Mouse (Mus musculus) heart, postnatal 36 days (tissue): Measurements from ENCODE around the gene Zfp36l2. TPM values are rescaled to one million over a fixed set of nuclear protein-coding genes. Genes with fewer than 3 reads are reported as not detected.

Experiments
- DNase-seq, 2 experiments: peaks; one replicate each; pipeline ENCODE4 v3.0.0; 2021 to 2022
- intact Hi-C: fragments of 180-260 bp; cut with DNase I; formaldehyde crosslinking; loops from one replicate; pipeline ENCODE4 v1.15.1; 2025
- total RNA-seq, 2 experiments: library from RNA; stranded (reverse); gene quantifications; 2 replicates each; pipeline ENCODE4 v1.2.3; 2021

Gene Zfp36l2
- total RNA-seq, 2 experiments from 2014 or later, result 26.4 to 31.6 TPM

DNA sequence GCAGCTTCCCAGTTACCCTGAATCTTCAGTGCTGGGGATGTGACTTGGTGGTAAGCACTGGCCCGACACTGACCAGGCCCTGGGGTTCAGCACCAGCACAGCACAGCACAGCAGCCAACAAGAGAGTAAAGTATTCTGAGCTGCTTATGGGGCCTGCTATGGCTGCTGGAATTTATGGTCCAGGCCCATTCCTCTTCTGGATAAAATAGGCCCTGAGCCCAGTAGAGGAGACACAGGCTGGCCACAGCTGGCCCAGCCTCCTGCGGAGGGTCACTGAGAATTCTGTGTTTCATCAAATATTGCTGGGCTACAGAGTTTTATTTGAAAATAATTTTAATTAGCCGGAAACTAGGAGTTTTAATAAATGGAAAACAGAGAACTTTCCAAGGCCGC lies 7.8 kb downstream of the Zfp36l2 start:
- intact Hi-C loops, result loop anchor here (2.0 kb wide), 2 partner anchors 31 to 37 kb away; no protein-coding TSS in a partner anchor
- peak in 1 of 2 experiments; percentile 3 for DNase-seq

DNA sequence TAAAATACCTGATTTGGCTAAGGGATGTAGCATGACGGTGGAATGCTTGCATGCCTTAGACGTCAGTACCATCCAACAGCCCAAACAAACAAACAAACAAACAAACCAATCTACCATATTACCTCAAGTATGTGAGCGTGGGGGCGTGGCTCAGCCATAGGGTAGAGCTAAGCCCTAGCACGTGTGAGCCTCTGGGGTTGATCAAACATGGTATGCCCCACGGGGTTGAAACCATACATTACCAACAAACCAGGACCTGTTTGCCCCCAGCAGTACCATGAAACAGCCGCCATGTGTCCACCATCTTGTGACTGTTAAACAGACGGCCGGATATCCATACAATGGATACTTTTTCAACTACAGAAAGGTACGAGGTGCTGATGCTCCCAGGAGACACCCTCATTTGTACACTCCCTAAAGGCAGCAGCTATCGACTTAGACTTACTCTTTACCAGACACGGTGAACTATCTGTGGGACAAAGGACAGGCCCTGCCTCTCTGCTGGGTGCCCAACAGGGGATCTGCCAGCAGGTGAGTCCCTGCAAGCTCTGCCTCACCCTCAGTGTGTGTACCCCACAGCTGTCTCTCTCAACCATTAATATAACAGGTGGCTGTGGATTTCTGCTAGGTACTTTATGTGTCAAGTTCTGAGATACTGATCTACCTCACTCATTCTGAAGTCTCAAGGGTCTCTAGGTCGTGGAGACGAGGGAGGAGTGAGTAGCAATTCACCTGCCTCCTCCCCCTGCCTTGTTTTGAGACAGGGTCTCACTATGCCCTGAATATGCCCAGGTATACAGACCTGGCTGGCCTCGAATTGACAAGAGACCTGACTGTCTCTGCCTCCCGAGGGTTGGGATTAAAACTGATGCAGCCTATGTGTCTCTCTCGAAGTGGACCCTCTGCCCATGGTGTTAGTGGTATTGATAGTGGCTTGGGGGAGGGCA lies 8.4 kb downstream of the Zfp36l2 start:
- DNase-seq, result peak in 1 of 2 experiments; percentile 1
- intact Hi-C loops, result loop anchor here (2.0 kb wide), 1 partner anchor 30 kb away; no protein-coding TSS in a partner anchor

DNA sequence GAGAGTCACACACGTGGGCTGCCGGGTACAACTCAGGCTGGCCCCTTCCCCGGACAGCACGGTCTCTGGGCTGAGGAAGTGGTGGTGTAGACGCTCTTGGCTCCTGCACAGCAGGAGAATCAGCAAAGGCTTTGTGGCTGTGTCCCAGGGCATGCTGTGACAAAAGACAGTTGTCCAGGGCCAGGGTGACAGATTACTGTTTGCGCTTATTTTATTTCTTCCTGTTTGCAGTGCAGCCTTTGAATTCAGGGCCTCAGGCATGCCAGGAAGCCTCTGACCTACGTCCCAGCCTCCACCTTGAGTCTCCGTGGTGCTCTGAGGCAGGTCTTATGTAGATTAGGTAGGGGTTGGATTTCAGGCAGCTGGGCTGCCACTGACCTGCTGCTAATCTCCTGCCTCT lies 10.3 kb downstream of the Zfp36l2 start:
- peak in 1 of 2 experiments; percentile 4 for DNase-seq
- intact Hi-C loops, result no loop called here

DNA sequence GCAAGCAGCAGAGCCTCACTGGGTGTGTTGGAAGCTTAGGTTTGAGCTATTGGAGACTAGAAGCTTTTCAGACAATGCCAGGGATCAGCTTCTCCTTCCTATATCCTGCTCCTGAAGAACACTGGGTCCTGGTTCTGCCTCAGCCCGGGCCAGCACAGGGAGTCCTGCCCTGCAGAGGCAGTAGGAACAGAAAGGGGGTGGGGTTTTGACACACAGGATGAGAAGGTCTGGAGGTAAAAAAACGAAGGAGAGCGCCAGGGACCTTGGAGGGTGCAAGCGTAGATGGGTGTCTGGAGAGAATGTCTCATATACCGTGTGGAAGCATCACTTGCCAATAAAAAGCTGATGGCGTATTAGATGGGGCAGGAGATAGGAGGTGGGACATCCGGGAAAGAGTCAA lies 11.3 kb downstream of the Zfp36l2 start:
- DNase-seq, result no peak
- intact Hi-C loops, result no loop called here

DNA sequence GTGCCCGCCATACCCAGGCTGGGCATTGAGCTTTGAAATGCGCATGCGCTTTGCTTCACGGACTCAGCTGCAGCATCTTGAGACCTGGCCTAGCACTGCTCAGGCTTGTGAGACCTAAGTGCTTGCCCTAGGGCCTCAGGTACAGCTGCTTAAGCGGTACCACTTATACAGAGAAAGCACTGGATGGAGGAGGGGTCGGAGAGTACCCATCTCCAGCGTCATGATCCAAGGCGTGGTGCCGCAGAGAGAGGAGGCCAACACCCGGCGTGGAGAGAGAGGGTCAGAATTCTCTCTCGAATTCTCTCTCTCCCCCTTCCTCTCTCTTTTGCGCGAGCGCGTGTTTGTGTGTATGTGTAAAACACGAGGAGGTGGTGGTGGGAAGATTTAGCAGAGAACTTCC lies 12.6 kb downstream of the Zfp36l2 start:
- peak in 1 of 2 experiments; percentile 1 for DNase-seq
- intact Hi-C loops, result no loop called here

DNA sequence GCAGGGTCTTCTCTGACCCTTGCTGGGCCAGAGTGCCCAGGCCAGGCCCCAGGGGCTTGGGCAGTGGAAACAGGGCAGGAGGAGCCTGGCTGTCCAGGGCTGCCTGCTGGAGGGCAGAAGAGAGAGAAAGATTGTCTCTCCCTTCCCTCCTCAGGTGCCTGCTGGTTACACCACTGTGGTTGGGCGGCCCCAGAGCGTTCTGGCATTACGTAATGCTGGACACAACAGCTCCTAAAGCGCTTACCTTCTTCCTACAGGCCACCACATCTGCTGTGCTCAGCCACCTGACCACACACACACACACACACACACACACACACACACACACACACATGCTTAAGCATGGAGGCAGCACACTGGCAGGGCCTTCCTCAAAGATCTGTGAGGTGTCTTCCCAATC lies 20.4 kb downstream of the Zfp36l2 start:
- intact Hi-C loops, result no loop called here
- DNase-seq, result peak in 1 of 2 experiments; percentile 0

DNA sequence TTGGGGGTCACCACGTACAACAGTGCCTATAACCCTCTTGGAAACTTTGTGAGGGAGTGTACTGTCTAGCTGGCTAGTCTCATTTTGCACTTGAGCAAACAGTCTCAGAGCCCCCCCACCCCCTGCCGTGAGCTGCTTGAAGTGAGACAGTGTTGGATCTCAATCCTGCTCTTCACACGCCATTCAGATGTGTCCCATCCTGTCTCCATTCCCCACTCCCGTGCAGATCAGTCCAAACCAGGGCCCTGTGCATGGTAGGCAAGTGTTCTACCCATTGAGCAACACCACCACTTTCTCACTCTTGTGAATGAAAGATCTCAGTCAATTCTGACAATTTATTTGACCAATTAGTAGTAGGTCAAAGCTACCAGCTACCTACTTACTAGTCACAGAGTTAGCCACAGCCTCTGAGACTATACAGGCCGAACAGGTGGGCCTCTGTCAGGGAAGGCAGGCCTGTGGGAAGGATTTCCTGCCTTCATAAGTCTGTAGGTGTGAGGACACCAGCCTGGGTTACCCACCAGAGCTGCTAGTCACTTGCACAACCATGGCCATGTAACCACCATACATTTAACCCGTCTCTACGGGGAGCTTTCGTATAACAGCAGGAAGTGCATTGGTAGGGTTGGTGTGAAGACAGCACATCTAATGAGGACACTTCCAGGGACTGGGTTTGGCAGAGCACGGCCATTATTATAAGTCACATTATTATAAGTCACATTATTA lies 21.4 kb downstream of the Zfp36l2 start:
- peak in 1 of 2 experiments; percentile 0 for DNase-seq
- intact Hi-C loops, result no loop called here

DNA sequence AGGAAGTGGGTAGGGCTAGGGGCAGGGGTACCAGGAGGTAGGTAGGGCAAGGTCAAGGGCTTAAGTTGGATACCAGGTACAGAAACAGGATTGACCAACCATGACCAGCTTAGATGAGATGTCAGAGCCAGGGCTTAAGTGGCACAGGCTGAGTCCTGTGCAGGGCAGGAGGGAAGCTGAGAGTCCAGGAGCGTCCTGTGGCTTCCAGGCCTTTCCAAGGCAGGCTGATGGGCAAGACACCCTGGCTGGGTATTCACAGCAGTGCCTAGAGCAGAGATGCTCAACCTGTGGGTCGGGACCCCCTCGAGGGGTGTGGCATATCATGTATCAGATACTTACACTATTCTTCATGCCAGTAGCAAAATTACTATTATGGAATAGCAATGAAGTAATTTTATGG lies 22.0 kb downstream of the Zfp36l2 start:
- intact Hi-C loops, result no loop called here
- DNase-seq, result peak in 1 of 2 experiments; percentile 1

DNA sequence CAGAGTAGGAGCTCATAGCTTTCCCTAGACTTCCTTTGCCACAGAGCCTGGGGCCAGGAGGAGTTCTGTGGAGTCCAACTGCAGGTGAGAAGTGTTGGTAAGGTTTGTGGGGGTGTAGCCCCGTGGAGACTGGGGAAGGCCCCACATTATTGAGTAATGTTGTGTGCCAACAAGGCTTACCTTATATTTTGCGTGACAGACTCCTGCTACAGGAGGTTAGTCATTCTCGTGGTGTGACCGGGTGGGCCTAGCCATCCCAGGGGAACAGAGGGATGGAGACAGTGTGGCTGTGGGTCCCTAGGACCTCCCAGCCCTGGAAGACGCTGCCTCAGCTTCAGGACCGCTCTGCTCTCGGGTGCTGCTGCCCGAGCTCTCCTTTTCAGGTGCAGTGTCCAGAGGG lies 23.6 kb downstream of the Zfp36l2 start:
- intact Hi-C loops, result no loop called here
- peak in 1 of 2 experiments; percentile 1 for DNase-seq

DNA sequence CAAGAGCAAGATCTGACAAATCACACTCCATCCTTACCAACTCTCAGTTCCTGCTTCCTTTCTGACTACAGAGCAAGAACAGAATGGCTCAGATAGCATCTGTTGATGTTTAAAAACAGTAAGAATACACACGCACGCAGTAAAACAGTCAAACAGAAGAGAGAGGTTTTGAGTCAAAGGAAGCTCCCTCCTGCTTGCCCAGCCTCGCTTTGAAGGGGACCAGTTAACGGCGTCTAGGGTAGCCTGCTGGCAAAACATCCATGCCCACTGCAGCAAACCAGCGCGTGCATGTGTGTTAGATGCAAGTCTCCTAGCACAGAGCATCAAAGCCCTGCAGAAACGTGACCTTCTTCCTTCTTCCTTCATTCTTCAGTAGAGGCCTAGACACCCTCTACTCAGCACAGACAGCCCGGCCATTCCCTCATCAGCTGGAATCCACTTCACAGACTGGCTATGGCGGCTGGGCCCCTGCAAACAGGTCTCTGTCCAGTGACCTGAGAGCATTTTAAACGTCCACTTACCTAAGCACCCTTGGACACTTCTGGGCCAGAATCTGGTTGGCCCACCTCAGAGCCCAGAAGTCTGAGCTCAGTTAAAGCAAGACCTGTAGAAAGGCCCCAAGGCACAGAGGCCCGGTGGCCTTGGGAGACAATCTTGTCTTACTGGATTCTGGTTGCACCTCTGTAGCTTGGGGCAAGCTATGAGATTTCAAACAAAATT lies 24.5 kb downstream of the Zfp36l2 start:
- peak in 1 of 2 experiments; percentile 1 for DNase-seq
- intact Hi-C loops, result no loop called here

DNA sequence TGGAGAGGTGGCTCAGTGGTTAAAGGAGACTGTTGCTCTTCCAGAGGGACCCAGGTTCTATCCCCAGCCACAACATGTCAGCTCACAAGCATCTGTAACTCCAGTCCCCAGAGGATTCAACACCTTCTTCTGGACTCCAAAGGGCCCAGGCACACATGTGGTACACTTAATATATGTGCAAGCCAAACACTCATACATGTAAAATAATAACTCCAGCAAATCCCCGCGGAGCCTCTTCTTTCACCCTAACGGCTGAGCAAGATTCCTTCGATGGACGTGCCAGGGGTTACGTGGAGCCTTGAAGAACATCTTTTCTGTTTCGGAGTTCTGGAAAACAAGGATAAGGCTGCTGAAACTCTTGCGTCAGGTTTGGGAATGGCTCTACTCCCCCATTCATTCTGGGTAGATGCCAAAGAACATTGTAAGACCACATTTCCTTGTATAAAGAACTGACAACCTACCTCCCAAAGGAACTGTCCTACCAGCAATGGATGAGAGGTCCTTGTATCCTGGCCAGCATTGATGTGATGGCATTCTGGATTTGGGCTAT lies 25.5 kb downstream of the Zfp36l2 start:
- DNase-seq, result peak in 1 of 2 experiments; percentile 3
- intact Hi-C loops, result no loop called here

DNA sequence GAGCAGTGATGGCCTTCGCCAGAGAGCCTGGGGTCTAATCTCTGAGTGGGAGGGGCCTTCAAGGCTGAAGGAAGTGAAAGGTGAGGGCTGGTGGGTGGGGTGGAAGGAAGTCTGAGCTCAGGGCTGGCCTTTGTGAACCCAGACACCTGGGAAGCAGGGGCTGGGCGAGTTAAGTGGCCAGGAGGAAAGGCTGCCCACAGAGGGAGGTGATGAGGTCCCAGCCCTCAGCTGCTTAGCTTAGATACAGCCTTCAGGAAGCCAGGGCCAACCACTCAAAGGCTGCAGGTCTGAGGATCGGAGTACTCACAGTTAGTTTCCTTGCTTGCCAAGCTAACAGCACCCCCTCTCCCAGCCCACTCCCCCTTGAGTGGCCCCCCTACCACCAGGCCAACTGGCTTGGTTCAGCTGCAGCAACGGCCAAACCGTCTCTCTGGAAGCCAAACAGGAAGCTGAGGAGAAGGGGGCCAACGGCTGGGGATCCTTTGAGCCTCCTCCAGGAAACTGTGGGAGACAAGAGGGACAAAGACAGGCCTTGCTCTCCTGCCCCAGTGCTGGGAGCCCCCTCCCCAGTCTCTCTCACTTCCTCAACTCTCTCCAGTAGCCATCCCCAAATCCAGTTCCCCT lies 26.4 kb downstream of the Zfp36l2 start:
- DNase-seq, result peak in 1 of 2 experiments; percentile 16
- intact Hi-C loops, result no loop called here

DNA sequence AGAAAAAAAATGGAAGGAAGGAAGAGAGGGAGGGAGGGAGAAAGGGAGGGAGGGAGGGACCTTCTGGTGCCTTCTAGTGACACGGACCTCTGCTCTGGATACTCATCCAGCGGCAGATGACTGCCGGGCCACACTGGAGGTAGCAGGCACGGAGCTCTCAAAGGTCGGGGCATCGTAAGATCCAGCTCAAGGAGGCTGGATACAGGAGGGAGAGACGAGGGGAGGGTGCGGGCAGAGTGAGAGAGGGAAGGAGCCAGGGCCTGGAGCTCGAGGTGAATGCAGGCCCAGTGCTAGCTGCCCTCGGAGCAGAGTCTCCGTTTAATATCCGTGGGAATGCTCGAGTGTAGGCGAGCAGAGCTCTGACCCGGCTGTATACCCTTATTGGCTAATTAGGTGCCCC lies 28.9 kb downstream of the Zfp36l2 start:
- intact Hi-C loops, result no loop called here
- DNase-seq, result peak in 1 of 2 experiments; percentile 0

DNA sequence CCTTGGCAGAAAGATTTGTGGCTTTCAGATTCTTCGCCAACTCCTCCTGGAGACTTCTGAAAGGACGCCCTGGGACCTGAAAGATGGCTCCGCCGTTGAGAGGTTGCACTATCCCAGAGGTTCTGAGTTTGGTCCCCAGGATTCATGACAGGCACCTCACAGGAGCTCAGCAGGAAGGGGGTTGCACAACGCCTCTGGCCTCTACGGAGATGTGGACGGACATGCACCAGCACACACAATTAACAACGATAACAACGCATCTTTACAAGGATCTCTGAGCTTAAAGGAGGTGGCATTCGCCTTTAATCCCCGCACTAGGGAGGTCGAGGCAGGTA lies 29.3 kb downstream of the Zfp36l2 start:
- intact Hi-C loops, result no loop called here
- peak in 1 of 2 experiments; percentile 1 for DNase-seq

DNA sequence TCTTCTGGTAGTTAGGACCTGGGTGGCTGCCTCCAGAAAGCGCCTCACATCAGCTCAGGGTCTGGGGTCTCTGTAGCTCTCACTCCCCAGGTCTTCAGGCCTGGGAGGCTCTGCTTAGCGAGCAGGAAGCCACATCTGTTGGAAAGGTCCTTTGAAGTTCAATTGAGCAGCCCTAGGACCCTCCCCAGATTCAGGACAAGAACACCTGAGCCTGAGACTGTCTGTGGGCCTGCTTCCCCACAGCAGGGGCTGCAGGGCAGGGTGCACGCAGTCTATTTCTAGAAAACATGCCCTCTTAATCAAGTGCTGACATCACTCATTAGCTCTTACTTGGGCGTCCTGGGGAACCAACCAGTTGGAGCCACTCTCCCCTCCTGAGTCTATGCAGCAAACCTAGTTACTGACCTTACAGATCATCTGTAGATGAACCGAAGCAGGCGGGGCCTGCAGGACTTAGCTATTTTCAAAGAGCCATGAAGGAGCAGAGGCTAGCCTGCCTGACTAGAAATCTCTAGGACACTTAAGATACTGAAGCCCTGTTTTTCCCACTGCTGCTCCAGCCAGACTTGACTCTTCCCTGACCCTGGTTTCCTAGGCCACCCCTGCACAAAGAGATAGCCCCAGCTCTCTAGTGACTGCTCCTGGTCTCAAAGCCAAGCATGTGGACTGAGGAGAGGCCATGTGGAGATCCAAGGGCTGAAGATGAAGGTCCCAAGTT lies 29.8 kb downstream of the Zfp36l2 start:
- peak in 1 of 2 experiments; percentile 2 for DNase-seq
- intact Hi-C loops, result no loop called here

DNA sequence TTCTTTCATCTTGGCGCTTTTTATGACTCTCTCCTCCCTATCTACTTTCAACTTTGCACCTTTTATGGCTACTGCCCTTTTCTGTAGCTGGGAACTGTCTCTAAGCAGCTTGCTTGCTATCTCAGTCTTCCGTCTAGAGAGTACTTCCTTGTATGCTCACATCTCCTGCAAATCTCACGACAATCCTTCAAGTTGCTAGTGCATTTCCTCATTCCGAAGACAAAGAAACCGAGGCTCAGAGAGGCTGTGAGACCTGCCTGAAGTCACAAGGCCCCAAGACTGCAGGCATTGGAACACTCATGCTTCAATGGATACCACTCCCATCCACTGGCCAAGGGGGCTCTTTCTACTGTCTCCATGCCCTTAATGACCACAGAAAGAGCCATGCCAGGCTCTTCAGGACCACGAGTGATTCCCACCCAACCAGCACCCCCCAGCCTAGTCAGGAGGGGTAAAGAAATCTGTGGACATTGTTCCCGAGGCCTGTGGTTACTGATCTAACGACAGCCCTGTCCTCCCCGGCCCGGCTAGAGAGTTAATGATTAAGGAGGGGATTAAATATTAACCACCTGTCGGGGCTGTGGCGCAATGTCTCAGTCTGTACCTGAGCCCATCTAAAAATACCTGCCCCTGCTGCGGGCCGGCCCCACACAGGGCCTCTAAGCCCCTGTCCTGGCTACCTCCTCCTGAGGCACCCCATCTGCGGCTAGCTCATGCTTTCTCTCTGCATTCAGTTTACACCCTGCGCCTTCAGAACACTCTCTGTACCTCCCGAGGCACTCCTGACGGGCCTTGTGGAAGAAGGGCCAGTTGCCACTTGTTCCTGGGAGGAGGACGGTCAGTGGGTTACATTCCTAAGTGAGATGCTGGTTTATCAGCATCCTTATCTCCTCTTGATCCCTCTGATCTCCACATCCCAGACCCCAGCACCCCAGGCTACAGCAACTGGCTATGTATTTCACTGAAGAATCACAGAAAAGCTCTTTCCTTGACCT lies 30.7 kb downstream of the Zfp36l2 start:
- peak in 1 of 2 experiments; percentile 1 for DNase-seq
- intact Hi-C loops, result no loop called here

DNA sequence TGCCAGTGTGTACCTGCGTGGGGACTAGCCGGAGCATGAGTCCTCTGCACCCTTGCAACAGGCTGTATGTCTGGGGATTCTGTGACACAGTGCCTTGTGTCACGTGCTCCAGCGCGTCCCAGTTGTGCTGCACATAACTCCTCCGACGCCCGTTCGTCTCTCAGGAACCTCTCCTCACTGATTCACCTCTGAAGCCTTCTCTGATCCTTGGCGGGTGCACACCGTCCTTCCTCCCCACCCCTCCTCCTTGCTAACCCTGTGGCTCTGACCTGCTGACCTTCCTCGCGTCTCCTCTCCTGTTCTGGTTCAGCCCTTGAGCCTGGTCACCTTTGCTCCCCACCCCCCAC lies 31.5 kb downstream of the Zfp36l2 start:
- no peak for DNase-seq
- intact Hi-C loops, result no loop called here

DNA sequence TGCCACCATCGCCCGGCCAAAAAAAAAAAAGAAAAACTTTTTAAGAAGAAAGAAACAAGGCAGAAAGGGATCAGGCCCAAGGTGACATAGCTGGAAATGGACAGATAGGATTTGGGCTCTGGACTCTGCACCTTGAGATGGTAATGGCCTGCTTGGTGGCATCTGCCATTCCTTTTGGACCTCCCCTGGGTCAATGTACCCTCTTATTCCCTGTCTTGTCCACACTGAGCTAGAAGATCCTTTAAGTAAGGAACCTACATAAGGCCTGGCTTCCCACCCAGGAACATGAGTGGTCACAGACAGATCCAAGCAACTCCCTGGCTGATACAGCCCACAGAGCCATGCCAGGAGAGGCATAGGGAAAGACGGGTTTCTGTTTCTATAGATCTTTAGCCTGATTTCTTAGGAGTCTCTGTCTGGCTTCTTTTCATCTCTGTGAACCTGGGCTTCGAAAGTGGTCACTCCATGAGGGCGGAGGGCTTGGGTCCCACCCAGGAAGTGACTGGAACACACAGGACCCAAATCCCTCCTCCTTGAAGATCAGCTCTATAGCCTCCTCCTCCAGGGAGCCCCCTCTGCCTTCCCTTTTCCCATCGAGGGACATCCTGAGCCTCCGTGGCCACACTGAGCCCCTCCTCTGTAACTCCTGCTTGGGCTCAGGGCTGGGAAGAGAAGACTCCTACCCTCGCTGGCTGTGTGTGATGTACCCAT lies 32.1 kb downstream of the Zfp36l2 start:
- intact Hi-C loops, result no loop called here
- DNase-seq, result peak in 1 of 2 experiments; percentile 1
